Mouse (Mus musculus): Measurements from ENCODE around the gene Npb. TPM values are rescaled to one million over a fixed set of nuclear protein-coding genes. Genes with fewer than 3 reads are reported as not detected.
A peak's percentile ranks its signal among the peaks of the same experiment; 100 is the strongest.
"Not testable (repeated sequence)": the region's sequence is repeated elsewhere in the genome, so short reads cannot be mapped to it uniquely, and the experiment has no call there.

Gene Npb
- polyA plus RNA-seq (2015; fragmentation: Nextera tagmentation; extraction: Ambion mirVana), result 24.4 and 25.2 TPM in 2 replicates

DNA sequence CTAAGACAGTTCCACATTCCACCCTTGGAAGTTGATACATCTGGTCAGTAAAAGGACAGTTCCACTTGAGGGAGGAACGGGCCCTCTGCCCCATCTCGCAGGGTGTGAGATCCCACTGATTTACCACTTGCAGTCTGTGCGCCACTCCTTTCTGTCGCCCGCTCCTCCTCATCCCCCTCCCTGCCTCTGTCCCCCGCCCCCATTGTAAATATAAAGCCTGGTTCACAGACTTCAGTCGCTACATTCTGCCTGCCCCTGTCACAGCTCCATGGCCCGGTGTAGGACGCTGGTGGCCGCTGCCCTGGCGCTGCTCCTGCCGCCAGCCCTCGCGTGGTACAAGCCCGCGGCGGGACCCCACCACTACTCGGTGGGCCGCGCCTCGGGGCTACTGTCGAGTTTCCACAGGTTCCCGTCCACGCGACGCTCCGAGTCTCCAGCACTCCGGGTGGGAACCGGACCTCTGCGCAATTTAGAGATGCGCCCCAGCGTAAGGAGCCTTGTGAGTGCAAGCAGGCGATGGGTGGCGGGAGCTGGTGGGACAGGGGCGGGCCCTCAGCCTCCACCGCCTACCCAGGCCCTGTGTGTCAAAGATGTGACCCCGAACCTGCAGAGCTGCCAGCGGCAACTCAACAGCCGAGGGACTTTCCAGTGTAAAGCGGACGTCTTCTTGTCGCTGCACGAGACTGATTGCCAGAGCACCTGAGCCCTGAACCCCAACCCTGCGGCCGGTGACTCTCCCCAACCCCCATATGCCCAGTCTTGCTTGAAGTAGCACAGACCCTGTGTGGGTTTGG, at the start of gene Npb:
Gene Npb (plus strand): TSS at position 237 of the 794 bp plus-strand sequence.
- Histone ChIP-seq H3K4me1 (peaks cover 29% of the 10 kb centered on the region), H3K4me3 (replicated peaks) (peak within 1 kb of the TSS; percentile 37), H3K27ac (peak within 1 kb of the TSS; percentile 33), H3K9ac (peak within 1 kb of the TSS; percentile 44), H3K36me3 (peaks cover 66% of the 10 kb centered on the region), H3K9me3 (replicated peaks) (no peaks in the 10 kb centered on the region), H3K27me3 (no peaks in the 10 kb centered on the region), H3K4me2 (peak within 1 kb of the TSS; percentile 65)
- 0 out of 2 replicates have a peak, but pooled peaks have one; percentile 17 for ATAC-seq (replicated peaks; ENCODE audit: low FRiP score)
- WGBS, result 4% methylated on average over 45 of the region's 45 CpGs

DNA sequence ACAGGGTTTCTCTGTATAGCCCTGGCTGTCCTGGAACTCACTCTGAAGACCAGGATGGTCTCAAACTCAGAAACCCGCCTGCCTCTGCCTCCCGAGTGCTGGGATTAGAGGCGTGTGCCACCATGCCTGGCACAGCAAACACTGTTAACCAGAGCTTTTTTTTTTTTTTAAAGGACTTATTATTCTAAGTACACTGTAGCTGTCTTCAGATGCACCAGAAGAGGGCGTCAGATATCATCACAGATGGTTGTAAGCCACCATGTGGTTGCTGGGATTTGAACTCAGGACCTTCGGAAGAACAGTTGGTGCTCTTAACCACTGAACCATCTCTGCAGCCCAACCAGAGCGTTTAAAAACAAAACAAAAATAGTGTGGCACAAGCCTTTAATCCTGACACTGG, 49.4 kb upstream of the Npb start:
- not testable (repeated sequence) for H3K27ac ChIP-seq; H3K4me2 ChIP-seq; ATAC-seq (replicated peaks; ENCODE audit: low FRiP score); H3K9ac ChIP-seq; H3K4me3 ChIP-seq (replicated peaks); H3K27me3 ChIP-seq; H3K9me3 ChIP-seq (replicated peaks); H3K4me1 ChIP-seq
- H3K36me3 ChIP-seq, result peaks cover 56% of the 10 kb centered on the region
- WGBS, result 91% methylated on average over 6 of the region's 6 CpGs

DNA sequence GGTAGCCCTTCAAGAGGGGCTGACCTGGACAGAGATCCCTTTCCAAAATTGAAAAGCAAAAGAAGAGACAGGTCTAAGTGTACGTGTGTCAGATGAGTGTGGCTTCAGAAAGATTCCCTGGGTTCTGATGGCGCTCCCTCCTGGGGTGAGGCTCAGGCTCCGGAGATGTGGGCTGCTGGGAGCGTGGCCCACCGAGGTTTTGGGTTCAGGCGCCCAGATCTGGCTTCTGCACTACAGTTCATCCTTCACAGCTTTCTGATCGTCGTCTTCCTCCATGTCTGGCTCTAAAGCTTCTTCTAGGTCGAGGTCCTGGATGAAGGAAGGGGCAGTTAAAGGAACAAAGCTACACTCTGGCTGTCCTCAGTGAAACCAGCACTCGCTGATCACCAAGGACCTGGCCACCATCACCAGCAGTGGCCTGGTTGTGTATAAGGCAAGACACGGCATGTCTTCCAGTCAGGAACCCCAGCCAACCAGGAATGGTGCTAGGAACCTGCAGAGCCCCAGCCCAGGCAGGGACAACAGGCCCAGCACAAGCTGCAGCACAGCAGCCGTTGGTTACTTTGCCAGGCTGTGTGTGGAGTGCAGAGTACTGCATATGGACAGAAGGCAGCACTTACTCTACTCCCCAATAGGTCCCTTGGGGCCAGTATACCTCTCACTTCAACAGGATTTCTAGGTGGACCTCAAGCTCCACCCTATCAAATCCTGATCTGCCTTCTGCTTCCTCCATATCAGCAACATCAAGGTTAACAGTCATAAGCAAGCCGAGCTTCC, 47.1 kb upstream of the Npb start:
- Histone ChIP-seq H3K36me3 (peaks cover 79% of the 10 kb centered on the region), H3K4me1 (no peaks in the 10 kb centered on the region), H3K27ac (no peak overlapping the region), H3K4me3 (replicated peaks) (no peak overlapping the region), H3K9ac (no peak overlapping the region), H3K27me3 (no peaks in the 10 kb centered on the region), H3K4me2 (no peak overlapping the region), H3K9me3 (replicated peaks) (no peaks in the 10 kb centered on the region)
- whole genome bisulfite sequencing, result 92% methylated on average over 13 of the region's 13 CpGs
- ATAC-seq (replicated peaks; ENCODE audit: low FRiP score), result no peak

DNA sequence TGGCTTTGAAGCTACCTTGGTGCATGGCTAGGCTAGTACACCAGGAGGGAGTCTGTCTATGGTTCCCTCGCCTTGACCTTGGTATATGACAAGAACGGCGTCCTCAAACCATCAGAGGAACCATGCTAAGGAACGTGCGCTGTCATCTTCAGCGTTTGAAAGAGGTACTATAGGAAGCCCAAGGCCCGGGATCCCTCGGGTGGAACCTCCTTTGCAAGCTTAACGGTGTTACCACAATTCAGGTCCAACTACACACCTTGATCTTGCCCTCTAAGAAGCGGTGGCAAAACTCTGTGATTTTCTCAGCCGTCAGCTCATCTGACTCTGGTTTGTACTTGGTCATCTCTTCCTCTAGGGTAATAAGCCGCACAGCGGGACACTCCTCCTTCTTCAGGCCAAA, 45.3 kb upstream of the Npb start:
- Histone ChIP-seq H3K4me1 (no peaks in the 10 kb centered on the region), H3K9me3 (replicated peaks) (no peaks in the 10 kb centered on the region), H3K4me2 (no peak overlapping the region), H3K9ac (no peak overlapping the region), H3K4me3 (replicated peaks) (no peak overlapping the region), H3K36me3 (peaks cover 93% of the 10 kb centered on the region), H3K27me3 (no peaks in the 10 kb centered on the region), H3K27ac (no peak overlapping the region)
- no peak for ATAC-seq (replicated peaks; ENCODE audit: low FRiP score)
- WGBS, result 92% methylated on average over 13 of the region's 13 CpGs

DNA sequence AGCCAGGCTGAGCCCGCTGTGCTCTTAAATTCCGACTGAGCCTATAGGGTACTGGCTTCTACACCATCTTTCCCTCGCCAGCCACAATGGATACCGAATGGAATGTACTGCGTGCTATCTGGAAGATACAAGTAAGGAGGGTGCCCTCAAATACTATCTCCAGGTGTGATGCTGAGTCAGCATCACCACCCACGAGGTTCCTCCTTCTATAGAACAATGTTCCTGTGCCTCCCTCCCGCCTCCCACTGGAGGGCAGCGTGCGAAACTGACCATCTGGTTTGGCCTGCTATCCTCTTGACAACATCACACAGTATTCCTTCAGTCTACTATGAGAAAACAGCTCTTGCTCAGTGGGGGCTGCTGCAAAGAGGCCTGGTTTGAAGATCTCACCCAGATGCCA, 43.2 kb upstream of the Npb start:
- no peak overlapping the region for H3K27ac ChIP-seq
- no peaks in the 10 kb centered on the region for H3K9me3 ChIP-seq (replicated peaks)
- peaks cover 1% of the 10 kb centered on the region; the same call in 1 of the 2 replicates for H3K4me1 ChIP-seq
- H3K4me2 ChIP-seq, result no peak overlapping the region
- no peak; the same call in 1 of the 2 replicates for ATAC-seq (replicated peaks; ENCODE audit: low FRiP score)
- H3K27me3 ChIP-seq, result no peaks in the 10 kb centered on the region
- peaks cover 99% of the 10 kb centered on the region for H3K36me3 ChIP-seq
- no peak overlapping the region for H3K4me3 ChIP-seq (replicated peaks)
- 83% methylated on average over 9 of the region's 9 CpGs for WGBS
- H3K9ac ChIP-seq, result no peak overlapping the region

DNA sequence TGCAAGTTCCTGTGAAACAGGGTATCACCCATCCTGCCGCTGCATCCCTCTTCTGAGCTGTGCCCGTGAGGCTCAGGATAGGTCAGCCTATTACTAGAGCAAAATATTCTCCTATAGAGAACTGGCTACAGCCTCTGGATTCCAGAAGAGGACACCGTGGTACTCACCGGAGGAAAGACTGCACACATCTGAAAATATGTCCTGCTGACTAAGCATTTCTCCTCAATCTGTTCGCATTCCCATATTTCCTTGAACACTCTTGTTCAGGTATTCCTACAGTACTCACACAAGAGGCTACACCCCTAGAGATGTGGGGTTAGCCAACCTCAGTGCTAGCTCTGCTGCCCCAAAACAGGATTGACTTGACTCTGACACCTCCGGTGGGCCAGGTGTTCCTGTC, 40.0 kb upstream of the Npb start:
- peaks cover 21% of the 10 kb centered on the region for H3K4me1 ChIP-seq
- H3K4me3 ChIP-seq (replicated peaks), result no peak overlapping the region
- 92% methylated on average over 6 of the region's 6 CpGs for WGBS
- no peaks in the 10 kb centered on the region for H3K9me3 ChIP-seq (replicated peaks)
- H3K27ac ChIP-seq, result no peak overlapping the region
- no peak for ATAC-seq (replicated peaks; ENCODE audit: low FRiP score)
- no peak overlapping the region for H3K4me2 ChIP-seq
- H3K27me3 ChIP-seq, result no peaks in the 10 kb centered on the region
- H3K36me3 ChIP-seq, result peaks cover 81% of the 10 kb centered on the region
- no peak overlapping the region for H3K9ac ChIP-seq

DNA sequence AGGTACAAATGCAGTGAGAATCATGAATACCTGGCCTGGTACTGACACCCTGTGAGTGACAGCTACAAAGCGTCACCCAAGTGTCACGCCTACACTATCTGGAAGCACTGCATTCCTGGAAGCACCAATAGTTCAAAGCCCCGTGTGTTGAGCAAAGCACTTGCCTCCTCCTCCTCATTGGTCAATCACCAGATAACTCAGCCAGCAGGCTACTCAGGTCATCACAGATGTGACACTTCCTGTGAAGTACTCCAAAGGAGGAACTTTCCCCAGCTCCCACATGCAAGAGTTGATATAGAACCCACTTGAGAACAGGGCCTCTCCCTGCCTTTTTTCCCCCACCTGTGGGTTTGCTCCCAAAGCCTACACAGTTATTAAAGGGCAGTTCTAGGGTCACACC, 37.2 kb upstream of the Npb start:
- Histone ChIP-seq H3K27me3 (no peaks in the 10 kb centered on the region), H3K4me3 (replicated peaks) (peak overlapping the region; percentile 93), H3K4me1 (peaks cover 28% of the 10 kb centered on the region), H3K27ac (no peak overlapping the region), H3K9ac (peak overlapping the region; percentile 99), H3K36me3 (peaks cover 53% of the 10 kb centered on the region), H3K9me3 (replicated peaks) (no peaks in the 10 kb centered on the region), H3K4me2 (peak overlapping the region; percentile 66)
- 72% methylated on average over 3 of the region's 3 CpGs for WGBS
- no peak for ATAC-seq (replicated peaks; ENCODE audit: low FRiP score)

DNA sequence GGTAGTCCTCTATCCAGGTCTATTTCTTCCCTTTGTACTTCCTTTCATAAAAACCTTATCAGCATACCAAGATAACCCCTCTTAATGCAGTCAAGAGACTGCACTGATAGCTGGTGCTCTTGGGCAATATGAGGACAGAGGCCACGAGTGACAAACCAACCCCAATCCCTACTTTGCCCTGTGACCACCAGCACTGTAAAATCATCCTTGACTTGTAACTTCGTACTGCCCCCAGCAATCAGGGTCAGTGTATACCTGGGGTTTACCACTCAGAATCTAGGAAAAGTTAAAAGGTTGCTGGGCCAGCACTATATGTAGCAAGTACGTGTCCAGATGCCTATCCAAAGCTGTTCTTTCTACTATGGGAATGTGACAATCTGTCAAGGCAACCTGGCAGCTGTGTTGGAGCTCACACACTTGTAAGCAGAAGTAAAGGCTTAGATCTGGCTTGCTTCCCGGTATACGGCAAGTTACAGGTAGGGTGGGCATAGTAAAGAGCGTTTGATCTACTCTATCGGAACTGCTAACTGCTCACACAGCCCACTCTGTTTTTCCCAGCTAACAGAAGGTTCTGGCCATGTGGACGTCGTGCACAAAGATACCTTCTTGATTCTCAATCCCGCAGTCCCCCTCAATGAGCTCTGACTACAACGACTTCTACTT, 36.4 kb upstream of the Npb start:
- Histone ChIP-seq H3K9ac (peak overlapping the region; percentile 99), H3K4me3 (replicated peaks) (peak overlapping the region; percentile 93), H3K36me3 (peaks cover 46% of the 10 kb centered on the region), H3K4me1 (peaks cover 28% of the 10 kb centered on the region), H3K4me2 (peak overlapping the region; percentile 66), H3K27me3 (no peaks in the 10 kb centered on the region), H3K27ac (peak overlapping the region; percentile 98), H3K9me3 (replicated peaks) (no peaks in the 10 kb centered on the region)
- 8% methylated on average over 11 of the region's 11 CpGs for WGBS
- ATAC-seq (replicated peaks; ENCODE audit: low FRiP score), result no peak

DNA sequence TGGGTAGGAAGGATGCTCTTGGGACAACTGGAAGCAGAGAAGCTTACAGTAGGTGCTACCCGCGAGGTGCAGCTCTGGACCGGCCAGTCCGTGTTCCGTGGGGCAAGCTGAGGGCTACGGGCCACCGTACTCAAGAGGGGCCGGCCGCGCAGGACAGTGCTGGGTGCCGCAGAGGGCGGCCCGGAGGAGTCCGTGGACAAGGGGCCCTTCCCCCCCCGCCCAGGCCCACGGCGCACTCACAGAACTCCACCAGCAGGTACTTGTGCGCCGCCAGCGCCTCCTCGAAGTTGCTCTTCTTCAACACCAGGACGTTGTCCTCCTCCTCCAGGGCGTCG, 35.9 kb upstream of the Npb start:
- WGBS, result under 1% methylated on average over 24 of the region's 24 CpGs
- H3K9ac ChIP-seq, result peak overlapping the region; percentile 99

DNA sequence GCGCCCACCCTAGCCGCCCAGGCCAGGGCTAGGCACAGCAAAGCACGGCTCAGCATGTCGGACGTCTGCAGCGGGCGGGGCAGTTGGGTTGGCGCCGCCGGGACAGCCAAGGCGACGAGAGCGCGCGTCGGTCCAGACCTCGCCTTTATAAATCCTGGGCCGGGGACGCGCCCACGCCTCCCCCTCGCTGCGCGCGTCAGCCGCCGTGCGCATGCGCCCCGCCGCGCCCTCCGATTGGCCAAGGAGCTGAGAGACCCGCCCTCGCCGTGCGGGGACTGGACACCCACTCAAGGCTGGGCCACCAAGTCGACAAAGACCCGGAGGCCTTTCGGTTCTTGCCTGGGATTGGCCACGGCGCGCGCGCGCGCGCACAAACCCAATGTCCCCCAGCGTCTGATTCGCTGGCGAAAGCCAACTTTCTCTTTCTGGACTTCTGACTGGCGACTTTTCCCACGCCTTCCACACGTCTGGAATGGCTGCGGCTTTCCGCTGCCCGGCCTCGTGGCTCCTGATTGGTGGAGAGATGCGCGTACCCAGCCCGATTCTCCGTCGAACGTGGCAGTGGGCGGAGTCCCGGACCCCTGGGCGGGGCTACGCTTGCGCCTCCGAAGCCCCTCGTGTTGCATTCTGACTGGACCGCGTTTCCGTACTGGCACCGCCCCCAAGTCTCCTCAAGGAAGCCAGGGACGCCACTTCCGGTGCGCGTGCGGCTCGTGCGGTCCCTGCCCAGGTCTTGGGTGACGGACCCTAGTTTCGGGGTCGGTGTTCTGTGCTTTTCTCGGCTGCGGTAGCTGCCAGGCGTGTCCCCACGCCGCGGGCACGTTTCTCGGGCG, 35.3 kb upstream of the Npb start, which contains the start of gene P4hb:
Gene P4hb (minus strand): TSS at position 502 of the 833 bp plus-strand sequence.
- Histone ChIP-seq H3K27ac (peak within 1 kb of the TSS; percentile 98), H3K4me1 (peaks cover 38% of the 10 kb centered on the region), H3K4me3 (replicated peaks) (peak within 1 kb of the TSS; percentile 93), H3K9ac (peak within 1 kb of the TSS; percentile 99), H3K36me3 (peaks cover 44% of the 10 kb centered on the region), H3K4me2 (peak within 1 kb of the TSS; percentile 66), H3K27me3 (no peaks in the 10 kb centered on the region), H3K9me3 (replicated peaks) (no peaks in the 10 kb centered on the region)
- WGBS, result under 1% methylated on average over 94 of the region's 94 CpGs
- peak; percentile 97 for ATAC-seq (replicated peaks; ENCODE audit: low FRiP score)

More for the DNA sequence above, 35.9 kb upstream of the Npb start:
- Histone ChIP-seq H3K36me3 (peaks cover 44% of the 10 kb centered on the region), H3K9me3 (replicated peaks) (no peaks in the 10 kb centered on the region), H3K4me1 (peaks cover 32% of the 10 kb centered on the region), H3K4me2 (peak overlapping the region; percentile 66), H3K27me3 (no peaks in the 10 kb centered on the region), H3K4me3 (replicated peaks) (peak overlapping the region; percentile 93), H3K27ac (peak overlapping the region; percentile 98)
- ATAC-seq (replicated peaks; ENCODE audit: low FRiP score), result peak; percentile 26

DNA sequence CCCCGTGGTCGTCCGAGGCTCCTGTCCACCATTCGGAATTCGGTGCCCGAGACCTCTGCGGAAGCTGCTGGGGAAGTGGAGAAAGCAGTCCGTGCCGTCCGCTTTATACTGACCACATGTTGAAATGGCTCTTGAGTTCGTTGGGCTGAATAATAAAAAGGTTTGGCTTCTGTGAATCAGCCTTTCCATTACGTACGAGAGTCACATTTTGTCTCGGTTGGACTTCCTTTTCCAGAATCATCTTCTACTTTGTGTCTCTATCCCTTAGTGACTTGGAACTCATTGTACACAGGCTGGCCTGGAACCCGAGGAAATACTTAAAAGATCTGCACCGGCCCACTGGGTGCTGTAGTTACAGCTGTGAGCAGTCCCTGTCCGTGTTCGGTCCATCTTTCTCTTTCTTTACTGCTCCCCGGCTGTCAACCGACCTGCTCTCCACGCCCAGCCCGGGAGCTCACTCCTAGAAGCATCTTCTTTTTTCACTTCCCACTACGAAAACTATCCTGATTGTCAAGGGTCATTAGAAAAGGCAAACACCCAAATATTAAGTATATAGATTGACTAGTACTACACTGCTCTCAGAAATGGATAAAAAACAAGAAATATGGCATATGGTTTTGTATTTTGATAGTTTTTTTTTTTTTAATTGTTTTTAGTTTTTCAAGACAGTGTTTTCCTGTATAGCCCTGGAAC, 34.5 kb upstream of the Npb start:
- under 1% methylated on average over 23 of the region's 23 CpGs for WGBS
- ATAC-seq (replicated peaks; ENCODE audit: low FRiP score), result peak; percentile 16; the same call in 1 of the 2 replicates
- H3K9ac ChIP-seq, result peak overlapping the region; percentile 99
- peak overlapping the region; percentile 98 for H3K27ac ChIP-seq
- peak overlapping the region; percentile 66 for H3K4me2 ChIP-seq
- peaks cover 46% of the 10 kb centered on the region for H3K4me1 ChIP-seq
- no peaks in the 10 kb centered on the region for H3K27me3 ChIP-seq
- peaks cover 44% of the 10 kb centered on the region for H3K36me3 ChIP-seq
- no peaks in the 10 kb centered on the region for H3K9me3 ChIP-seq (replicated peaks)
- peak overlapping the region; percentile 93 for H3K4me3 ChIP-seq (replicated peaks)
